Mouse (Mus musculus) spleen, postnatal 14 days (tissue): ENCODE data around the gene Zfp777.

Experiments used
- DNase-seq, 2 experiments: peaks; one replicate each; pipeline ENCODE4 v3.0.0; 2021 to 2022; ENCODE audit warnings: low spot score in 2 of 2

Zfp777 gene

DNA sequence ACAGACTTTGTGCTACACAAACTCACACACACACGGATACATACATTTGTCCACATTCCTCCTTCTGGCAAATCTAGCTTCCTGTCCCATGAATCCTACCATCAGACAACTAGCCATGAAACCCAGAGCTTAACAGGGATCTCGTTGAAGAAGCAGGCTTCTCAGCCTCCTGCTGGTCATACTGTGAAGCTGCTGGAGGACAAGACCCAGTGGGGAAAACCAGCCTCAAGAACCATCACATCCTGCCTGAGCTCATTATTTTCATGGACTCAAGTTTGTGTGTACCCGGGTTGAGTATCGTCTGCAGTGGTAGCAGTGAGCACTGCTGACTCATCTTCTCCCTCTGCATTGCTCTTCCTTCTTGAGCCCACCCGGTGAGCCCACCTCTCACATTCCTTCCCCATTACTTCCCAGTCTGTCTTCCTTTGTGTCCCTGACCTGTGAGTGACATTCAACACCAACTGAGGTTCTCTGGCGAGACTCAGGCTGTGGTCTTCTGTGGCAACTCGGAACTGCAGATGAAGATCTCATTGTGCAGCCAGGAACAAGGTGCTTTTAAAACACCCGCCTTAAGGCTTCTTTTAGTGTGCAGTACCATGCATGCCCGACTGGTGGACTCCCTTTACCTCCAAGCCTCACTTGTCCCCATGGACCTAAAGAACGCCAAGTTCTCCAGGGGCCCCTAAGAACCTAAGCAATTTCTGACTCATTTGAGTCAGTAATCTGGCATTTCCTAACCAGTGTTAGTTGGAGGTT is 22.6 kb downstream of the Zfp777 start:
- DNase-seq: no peak

DNA sequence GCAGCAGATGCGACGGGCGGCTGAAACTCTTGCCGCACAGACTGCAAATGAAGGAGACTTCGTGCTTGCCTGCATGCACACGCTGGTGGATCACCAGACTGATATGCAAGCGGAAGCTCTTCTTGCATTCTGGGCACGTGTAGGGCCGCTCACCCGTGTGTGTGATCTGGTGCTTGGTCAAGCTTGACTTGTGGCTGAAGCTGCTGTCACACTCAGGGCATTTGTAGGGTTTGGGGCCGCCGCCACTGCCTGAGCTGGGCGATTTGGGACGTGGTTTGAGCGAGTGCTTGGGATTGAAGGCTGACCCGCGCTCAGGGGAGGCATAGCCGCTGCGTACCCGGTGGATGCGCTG is 23.7 kb downstream of the Zfp777 start:
- DNase-seq: no peak

DNA sequence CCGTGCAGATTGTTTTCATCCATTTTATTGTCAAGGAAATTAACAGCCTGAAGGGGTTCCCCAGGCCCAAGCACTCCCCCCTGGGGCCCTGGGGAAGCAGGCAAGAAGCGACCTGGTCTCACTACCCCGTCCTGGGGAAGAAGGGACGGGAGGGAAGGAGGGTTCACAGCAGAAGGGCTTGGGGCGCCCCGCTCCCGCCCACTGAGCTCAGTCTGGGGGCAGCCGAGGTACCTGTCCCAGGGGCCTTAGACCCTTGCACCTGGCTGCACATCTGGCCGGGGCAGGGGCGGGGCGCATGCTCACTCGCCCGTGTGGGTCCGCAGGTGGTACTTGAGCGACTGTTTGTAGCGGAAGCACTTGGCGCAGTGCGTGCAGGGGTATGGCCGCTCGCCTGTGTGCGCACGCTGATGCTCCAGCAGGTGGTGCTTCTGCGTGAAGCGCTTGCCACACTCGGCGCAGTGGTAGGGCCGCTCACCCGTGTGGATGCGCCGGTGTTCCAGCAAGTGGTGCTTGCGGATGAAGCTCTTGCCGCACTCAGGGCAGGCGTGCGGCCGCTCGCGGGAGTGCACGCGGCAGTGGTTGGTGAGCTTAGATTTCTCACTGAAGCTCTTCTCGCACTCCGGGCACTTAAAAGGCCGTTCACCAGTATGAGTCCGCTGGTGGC is 24.2 kb downstream of the Zfp777 start:
- no peak for DNase-seq

DNA sequence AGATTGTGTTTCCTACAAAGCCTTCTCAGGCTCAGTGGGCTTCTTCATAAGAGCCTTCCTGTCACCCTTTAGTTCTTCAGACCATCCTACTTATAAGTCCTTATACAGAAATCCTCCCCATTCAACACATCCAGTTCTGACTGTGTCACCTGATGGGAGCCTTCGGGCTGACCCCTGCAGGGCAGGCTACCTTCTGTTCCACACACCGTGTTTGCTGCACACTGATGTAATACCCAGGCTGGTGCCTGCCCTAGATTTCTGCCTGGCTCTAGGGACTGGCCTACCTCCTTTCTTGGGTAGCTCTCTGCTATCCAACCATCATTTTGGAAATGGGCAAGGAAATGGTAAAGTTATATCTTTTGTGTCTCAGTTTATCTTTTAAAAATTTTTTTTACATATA is 26.0 kb downstream of the Zfp777 start:
- DNase-seq: no peak

DNA sequence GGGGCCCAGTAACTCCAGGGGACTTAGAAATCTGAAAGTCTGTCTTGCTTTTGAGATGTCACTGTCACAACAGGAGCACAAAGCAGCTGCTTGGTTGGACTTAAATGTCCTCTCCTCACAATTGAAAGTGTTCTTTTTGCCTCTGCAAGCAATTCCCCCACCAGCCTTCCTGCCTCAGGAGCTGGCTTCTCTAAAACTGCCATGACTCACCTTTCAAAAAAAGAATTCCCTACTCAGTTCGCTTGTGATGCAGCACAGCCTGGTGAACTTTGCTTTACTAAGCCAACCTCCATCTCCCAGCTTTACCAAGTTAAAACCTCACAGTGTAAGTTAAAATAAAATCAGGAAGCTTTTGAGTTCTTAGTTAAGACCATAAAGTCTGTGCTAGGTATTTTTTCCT is 27.0 kb downstream of the Zfp777 start:
- DNase-seq: no peak

DNA sequence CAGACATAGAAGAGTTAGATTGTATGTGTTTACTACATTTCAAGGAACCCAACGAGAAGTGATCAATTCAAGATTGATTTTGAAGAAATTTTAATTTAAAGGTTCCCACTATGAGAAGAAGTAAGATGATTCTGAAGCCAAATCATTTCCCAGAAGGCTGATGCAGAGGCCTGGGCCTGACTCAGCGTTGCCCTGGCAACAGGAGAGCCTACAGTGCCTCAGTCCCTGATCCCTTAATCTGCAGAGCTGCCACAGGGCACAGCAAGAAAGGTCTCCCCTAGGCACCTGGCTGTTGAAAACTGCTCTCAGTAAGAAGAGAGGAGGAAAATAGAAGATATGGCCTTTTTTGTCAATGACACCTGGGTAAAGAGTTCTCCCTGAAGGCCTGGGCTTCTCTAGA is 28.7 kb downstream of the Zfp777 start:
- DNase-seq: no peak

DNA sequence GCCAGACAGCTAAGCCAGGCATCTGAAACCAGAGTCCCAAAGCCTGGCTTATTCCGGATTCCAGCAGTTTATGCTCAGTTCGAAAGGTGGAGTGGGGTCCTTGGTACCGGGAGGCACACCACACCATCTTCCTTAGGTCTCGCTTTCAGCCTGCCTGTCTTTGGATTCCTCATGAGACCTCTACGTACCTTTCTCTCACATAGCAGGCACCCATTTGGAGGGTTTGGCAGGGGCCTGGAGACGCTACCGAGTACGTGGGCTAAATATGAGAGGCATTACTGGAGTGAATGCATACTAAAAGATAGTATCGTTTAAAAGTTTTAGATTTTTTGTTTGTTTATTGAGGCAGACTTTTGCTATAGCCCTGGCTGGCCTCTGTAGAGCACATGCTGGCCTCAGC is 31.9 kb downstream of the Zfp777 start:
- DNase-seq: no peak

DNA sequence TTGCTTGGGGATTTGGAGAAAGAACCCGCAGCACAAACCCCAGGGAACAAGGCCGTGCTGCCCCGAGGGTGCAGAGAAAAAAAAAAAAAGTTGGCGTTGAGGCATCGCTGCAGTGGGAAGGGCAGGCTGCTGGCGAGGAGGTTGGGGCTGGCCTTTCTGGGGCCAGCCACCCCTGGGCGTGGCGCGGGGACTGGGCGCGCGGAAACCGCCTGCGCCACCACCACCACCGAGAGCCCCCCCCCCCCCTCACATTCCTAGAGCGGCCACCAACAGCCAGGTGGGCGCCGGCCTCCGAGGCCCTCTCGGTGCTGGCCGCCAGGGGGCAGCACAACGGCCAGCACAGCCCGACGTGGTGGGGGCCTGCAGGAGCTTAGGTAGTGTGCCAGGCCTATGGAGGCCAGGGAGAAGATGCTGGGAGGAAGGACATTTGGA is 32.6 kb downstream of the Zfp777 start:
- peak; percentile 40 to 65 for DNase-seq

DNA sequence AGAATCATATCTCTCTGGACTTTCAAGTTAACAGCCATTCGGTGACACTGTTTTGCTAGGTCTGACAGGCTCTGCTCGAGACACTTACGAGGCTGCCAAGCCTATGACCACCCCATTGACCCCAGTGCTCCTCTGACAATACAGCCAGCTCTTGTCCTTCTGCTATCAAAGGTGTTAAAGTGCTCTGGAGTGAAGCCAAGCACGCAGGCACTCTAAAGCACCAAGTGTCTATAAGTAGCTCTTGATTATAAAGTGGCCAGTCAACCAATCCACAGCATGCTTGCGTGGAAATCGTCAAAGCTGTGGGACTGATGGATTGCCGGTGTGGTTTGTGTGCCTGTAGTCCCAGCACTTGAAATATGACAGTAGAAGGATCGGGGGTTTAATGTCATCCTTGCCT is 38.0 kb downstream of the Zfp777 start:
- no peak for DNase-seq

DNA sequence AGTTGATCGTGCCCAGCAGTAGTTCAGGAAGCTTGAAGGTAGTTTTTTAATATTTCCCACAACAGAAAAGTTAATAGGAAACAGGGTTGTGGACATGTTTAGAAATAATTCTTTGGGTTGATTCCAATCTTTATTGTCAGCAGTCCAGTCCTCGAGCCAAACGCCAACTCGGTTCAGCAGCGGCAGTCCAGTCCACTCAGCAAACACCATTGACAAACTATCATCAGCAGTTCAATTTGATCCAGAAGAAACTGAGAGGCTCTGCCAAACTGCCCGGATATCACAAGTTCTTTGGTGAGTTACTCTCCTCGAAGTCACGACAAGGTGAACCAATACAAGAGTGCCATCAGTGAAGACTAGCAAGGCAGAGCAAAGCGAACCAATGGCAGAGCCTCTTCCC is 53.0 kb downstream of the Zfp777 start:
- DNase-seq: no peak

DNA sequence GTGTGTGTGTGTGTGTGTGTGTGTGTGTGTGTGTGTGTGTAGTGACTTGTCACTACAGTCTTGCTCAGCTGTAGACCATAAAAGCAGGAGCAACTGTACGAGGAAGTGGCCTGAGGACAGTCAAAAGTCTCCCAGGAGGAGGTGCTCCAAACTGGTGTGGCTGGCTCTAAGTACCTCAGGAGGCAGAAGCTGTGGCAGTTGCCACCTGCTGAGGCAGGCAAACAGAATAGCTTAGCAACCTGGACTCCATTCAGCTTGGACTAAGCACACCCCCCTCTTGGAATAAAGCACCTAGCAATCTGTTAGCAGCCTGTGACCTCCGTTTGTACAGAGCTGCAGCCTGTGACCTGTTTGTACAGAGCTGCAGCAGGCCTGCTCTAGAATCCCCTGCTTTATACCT is 64.8 kb downstream of the Zfp777 start:
- DNase-seq: no peak

DNA sequence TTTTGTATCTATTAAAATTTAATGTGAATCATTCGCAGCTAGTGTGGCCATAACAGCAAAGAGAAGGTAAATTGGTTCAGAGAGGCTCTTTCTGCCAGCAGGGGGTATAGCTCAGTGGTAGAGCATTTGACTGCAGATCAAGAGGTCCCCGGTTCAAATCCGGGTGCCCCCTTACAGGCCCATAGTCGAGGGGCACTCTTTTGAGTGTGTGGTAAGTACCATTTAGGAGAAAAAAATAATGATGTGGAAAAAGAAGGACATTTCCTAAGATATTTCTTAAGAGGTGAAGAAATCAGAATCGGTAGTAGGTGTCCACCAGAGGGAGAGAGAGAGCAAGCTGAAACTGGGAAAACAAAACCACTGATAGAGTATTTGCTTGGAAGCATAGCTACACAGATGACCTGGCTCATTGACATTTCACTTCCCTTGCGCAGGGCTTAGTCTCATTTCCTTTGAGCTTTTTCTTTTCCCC is 69.8 kb downstream of the Zfp777 start:
- peak; percentile 45 to 57 for DNase-seq

DNA sequence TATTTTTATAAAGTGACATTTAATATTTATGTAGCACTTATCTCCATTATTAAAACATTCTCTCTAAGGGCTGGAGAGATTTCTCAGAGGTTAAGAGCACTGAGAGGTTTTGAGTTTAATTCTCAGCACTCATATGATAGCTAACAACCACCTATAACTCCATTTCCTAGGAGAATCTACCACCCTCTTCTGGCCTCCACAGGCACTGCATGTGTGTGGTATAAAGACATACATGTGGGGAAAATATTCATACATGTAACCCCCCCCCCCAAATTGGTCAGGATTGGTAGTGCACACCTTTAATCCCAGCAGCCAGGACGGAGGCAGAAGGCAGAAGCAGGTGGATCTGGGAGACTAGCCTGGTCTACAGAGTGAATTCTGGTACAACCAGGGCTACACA is 74.1 kb downstream of the Zfp777 start:
- no peak for DNase-seq
